Mouse (Mus musculus): ENCODE results near the gene Ggt1.
"Not testable (repeated sequence)": the region's sequence is repeated elsewhere in the genome, so short reads cannot be mapped to it uniquely, and the experiment has no call there.

The Ggt1 gene

DNA sequence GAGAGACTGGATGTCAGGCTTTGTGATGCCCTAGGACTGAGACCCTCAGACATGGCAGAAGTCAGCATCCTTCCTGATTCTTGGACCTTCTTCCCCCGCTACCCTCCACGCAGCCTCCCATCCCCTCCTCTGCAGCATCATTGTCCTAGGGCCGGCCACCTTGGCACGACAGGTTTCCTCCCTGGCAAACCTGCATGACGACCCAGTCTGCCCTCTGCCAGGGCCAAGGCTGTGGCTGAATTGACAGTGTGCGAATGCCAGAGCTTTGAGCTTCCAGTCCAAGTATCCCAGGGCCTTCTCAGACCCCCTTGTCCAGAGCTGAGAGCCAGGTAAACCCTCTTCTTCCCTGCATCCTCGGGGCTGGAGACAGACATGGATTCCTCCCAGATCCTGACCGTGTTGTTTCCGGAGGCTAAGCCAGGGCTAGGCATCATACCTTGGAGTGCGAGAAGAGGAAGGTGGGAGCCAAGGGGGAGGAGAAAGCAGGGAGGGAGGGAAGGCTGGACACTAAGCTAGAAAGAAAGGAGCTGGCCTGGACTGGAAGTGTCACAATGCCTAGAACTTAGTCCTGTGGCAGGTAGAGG, at the start of gene Ggt1:
Ggt1 (plus strand) TSS at position 534 of the 584 bp plus-strand sequence.
- peak; percentile 65 to 74 for DNase-seq

DNA sequence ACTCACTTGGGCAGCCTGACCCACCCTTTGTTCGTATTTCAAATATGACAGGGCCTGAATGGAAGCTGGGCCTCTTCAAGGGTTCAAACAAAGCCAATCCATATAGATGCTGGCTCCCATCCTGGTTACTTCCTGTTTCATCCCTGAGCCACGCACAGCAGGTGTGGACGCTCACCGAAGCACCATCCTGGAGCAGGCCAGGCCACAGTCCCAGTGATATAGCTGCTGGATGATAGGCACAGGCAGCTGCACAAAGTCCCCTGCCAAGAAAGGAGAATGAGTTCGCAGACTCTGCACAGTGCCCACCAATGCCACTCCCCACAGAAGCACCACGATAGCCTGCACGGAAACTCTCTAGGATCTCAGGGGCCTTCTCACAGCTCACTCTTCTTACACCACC, 49.5 kb upstream of the Ggt1 start:
- no peak for DNase-seq

DNA sequence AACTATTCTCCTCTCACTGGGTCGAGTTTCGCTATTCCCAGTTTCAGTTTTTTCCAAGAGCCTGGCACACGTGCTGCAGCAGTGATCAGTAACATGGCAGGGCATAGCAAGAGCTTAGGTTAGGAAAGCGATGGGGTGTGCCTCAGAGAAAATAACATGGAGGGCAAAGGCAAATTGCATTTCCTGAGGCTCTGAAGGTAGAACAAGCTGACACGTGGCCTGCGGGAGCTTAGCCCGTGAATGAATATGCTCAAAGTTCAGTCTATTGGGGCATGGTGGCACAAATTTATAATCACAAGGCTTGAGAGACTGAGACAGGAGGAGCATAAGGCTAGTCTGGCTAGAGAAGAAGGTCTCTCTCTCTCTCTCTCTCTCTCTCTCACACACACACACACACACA, 48.6 kb upstream of the Ggt1 start:
- DNase-seq: no peak

DNA sequence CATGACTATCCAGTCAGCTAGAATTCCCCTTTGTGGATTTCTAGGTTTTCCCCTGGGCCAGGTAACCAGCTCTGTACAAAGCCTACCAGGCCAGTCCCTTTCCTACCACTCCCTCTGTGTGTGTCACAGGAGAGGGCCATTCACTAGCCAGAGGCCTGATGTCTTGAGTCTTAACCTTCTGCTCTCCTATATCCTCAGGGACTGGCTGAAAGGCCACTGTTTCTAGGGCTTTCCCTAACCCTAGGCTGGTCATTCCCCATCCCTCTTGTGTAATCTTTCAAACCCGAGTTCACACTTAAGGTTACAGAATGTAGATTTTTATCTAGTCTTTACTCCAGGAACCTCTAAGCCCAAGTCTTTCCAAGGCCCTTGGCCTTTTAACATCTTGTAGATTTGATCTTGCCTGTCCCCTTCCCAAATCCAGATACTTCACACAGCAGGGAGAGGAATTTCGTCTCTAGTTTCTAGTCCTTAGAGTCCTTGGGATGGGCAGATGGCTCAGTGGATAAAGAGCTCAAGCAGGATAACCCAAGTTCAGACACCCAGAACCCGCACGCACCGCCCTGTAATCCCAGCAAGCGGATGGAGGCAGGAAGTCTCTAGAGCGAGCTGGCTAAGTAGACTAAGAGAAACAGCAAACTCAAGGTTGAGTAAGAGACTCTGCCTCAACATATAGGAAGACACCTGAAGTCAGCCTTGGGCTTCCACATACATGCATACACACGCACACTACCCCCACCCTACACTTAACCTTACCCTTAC, 47.9 kb upstream of the Ggt1 start:
- no peak for DNase-seq

DNA sequence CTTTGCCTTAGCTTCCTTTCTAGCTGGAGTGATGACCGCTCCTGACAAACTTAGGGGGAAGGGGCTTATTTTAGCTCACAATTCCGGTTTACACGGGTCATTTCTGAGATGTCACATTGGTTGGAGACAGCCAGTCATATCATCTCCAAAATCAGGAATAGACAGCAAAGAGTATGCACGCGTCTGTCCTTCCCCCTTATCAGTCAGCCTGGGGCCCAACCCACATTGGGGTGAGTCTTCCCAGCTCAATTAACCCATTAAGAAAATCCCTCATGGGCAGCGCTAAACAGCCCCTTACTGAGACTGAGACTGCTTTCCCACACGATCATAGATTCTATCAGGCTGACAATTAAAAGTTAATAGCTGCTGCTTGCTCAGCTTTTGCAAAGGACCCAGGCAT, 47.0 kb upstream of the Ggt1 start:
- no peak for DNase-seq

DNA sequence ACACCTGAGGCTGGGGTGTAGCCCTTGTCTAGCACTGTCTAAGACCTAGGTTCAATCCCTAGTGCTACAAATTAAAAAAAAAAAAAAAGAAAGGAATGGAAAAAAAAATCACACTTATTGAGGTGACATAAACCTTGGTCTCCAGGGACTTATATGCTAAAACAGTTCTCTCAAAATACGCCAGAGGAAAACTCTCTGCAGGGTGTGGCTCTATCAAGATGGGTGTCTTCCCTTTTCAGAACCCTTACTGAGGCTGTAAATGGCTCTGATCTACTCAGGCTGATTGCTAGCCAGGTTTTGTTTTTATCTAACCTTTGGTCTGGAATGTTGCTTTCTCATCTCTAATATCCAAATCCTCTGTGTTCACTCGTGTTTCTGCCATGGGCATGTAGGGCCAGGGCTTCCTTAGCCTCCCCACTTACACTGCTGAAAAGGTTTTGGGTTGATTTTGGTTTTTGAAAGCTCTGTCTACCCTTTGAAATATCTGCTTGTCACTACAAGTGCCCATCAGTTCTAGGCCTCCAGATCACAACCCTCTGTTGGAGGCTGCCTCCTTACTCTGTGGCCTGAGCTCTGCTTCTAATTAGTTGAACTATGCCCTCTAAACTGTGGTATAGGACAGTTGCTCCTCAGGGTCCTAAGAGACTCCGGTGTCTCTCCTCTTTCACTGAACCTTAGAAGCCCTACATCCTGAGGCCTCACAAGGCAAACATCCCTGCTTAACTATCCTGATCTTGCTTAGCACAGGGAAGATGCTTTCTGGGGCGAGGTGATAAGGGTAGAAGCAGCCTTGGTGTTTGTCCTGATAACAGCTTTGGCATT, 46.0 kb upstream of the Ggt1 start:
- no peak for DNase-seq

DNA sequence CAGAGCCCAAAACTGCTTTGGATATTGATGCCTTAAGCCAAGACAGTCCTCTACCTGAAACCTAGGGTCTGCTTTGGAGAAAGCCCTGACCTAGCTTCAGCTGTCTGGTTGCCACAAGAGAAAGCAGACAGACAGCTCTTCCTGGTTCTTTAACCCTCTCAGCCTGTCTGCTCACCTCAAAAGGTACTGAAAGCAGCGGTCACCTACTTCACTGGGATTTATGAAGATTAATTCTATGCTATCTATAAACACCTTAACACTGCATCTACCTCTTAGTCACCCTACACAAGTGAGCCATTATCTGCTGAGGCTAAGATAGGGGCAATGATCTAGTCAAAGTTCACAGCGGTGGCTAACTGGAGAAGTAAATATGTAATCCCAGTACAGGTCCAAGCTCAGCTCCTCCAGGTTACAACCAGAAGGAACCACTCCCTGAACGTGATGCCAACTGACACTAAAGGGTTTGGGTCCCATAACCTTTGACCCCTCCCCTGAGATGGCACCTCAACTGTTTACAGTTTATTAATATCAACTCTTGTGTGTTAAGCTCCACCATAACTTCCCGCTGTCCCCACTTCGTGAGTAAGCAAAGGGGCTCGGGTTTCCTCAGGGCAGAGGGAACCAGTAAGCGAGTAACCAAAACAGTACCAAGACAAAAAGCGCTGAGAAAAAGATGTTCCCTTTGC, 45.2 kb upstream of the Ggt1 start:
- DNase-seq: no peak

DNA sequence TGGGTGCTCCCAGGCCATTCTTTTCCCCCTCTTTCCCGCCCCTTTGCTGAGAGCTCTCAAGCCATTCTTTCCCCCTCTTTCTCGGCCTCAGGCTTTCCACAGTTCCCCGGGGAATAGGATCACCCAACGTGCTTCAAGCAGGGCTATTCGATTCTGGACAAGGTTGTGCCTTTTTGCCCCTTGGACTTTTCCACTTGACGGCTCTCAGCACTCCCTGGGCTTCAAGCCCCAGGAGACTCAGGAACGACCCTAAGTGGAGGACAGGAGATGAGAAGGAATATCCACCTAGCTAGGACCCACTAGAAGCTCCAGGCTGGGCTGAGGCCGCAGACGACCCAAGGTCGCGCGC, 44.7 kb upstream of the Ggt1 start:
- no peak for DNase-seq

DNA sequence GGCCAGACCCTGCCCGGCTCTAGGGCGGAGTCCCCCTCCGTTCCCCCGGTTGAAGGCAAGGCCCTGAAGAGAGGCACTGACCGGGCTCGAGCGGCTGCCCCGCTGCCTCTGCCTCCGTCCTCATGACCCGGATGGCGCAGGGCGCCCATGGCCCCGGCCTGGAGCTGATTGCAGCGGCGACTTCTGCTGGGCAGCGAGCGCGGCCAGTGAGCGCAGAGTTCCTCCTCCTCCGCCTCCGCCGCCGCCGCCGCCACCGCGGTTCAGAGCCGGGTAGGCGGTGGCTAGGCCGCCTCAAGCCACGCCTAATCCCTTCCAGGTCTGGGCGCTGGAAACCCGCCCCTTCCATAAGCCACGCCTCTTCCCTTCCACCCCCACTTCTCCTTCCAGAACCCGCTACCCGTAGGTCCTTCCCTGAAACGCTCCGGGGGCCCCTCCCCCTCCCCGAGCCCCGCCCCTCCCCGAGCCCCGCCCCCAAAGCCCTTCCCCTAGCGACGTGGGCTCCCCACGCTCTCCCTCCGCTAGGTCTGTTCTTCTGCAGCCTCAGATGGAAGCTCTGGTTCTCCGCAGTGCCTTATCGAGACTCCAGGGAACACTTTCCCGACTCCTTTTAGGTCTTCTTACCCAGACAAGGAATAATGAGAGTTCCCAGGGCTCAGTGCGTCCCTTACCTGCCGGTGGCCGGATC, 44.2 kb upstream of the Ggt1 start, which contains the start of gene Snrpd3:
Snrpd3 (plus strand) TSS at position 479 of the 685 bp plus-strand sequence.
- peak; percentile 90 to 93 for DNase-seq

DNA sequence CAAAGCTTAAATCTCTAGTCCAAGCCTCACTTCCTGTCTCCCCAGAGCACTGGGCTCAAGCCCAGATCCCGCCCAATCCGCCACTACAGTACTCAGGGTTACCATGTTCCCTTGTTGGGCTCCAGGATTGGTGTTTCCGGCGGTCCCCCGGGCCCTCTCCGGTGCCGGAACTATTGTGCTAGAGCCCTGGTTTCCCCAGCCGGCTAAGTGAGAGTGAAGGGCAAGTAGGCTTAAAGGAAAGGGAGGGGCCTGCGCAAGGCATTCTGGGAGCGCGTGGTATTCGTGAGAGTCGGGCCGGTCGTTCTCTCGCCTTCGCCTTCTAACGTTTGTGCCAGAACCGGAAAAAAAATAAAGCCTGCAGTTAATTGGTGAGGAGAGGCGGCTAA, 43.7 kb upstream of the Ggt1 start, which contains the start of gene Gucd1:
Gucd1 (minus strand) TSS at position 215 of the 386 bp plus-strand sequence.
- DNase-seq: peak; percentile 98 to 99

DNA sequence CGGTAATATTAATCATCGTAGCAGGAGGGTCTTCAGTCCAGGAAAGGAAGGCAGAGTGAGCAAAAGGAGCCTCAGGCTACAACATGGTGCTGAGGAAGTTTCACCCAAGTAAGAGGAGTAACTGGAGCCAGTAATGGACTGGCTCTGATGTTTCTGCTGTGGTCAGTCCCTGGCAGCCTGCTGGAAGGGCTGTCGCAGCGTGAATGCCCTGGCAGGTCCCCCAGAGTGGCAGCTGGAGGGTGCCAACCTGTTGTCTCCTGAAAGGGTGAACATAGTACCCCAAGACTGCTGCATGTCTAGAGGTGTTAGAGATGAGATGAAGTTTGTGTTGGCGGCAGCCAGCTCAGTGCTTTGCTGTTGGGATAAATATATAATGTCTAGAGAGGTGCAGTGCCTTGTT, 40.8 kb upstream of the Ggt1 start:
- no peak for DNase-seq

DNA sequence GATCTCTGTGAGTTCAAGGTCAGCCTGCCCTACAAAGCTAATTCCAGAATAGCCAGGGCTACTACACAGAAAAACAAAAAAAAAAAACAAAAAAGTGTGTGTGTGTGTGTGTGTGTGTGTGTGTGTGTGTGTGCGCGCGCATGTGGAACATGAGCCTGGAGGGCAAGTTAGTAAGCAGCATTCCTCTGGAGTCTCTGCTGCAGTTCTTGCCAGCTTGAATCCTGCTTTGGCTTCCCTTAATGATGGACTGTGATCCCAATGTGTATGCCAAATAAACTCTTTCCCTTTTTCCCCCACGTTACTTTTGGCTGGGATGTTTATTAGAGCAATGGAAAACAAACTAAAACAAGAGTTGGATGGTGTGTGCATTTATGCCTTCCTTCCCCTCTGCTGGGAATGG, 39.8 kb upstream of the Ggt1 start:
- no peak for DNase-seq

DNA sequence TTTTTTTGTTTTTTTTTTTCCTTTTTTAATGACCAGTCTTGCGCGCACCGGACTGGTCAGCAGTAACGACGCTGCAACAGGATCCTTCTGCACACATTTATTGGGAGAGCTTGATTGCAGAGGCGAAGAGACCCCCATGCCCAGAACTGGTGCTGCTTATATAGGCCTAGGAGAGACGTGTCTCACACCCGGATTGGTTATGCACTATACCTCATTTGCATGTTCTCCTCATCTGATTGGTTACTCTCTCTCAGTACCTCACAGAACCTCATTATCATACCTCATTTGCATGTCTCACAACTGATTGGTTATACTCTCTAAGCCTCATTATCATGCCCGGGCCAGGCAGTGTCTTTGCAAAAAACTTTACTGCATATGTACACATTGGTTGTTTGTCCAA, 36.0 kb upstream of the Ggt1 start:
- not testable (repeated sequence) for DNase-seq

DNA sequence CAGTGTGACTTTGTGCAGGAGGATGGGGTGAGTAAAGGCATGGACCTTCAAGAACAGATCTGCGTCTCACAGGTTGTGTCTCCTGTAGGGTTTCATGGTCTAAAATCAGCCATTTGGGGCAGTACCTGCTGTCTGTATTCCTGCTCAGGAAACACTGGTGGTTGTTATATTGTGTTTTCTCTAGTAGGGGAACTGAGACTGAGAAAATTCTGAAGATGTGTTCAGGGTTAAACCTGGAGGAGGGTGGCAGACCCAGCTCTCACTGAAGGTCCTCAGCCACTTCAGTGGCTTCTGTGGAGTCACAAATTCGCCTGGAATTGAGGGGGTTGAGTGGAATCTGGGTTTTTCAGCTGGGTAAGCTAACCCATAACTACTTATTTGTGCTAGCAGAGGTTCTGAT, 31.1 kb upstream of the Ggt1 start:
- no peak for DNase-seq

DNA sequence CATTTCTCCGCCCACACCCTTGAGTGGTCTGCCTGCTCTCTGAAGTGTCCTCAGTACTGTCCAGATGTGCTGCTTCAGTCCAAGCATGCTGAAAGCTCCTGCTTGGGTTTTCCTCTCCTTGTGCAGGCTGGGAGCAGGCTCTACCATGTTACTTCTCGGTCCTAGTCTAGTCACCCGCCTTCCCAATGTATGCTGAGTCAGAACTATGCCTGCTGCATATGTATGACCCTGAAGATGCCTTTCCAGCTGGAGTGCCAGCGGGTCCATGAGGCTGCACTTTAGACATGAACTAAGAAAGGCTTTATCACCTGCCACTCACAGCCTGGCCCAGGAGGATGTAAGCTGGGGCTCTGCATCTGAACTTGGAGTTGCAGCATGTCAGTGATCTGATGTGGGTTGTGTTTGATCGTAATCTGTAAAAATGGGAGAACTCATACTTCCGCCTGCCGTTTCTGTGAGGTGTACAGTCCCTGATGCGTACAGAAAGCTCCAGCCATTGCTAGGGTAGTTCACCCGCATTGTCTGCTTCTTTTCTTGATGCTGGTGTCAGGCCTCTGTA, 29.8 kb upstream of the Ggt1 start:
- no peak for DNase-seq

DNA sequence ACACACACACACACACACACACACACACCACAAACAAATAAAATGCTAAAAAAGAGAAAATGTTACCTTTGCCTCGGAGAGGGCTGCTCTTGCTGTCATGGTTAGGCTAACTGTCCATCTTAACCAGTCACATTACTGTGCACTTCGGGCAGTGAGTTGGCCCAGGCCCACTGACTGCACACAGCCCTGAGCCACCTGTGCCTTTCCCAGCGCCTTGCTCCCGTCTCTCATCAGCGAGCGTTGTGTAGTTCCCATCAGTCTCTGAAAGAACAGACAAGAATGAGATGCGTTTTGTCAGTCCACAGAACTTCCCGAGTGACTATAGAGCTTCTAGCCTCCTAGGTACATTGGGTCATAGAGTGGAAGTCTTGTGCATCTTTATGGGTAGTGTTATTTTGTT, 27.2 kb upstream of the Ggt1 start:
- DNase-seq: no peak

DNA sequence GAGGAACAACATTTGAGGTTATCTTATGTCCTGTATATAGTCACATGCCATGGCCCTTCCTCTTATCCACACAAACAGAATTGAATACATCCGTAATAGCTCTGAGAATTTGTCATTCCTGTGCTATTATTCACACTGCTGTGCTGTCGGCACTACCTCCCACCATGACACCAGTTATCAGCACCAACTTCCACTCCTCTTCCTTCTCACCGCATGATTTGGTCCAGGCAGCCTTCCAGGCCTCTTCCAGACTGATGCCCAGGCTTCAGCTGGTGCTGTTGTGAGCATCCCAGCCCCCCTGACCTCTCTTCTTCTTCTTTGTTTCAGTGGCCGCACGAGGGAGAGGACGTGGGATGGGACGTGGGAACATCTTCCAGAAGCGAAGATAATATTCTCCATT, 26.5 kb upstream of the Ggt1 start:
- peak; percentile 75 to 83 for DNase-seq

DNA sequence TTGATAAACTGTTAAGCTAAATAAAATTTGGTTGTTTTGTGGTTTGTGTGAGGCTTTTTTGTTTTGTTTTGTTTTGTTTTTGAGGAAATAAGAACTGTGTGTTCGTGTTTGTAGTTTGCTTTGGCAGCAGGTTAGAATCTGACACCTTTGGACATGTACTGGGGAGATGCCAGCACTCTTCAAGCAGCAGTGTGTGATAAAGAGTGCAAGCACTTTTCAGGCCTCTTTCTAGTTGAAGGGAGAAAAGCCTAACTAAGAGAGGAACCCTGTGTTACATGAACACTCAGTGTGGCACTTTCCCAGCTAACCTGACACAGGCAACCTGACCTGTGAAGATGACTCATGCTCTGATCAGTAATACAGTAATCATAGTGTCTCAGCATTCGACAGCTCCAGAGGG, 26.0 kb upstream of the Ggt1 start:
- DNase-seq: no peak

DNA sequence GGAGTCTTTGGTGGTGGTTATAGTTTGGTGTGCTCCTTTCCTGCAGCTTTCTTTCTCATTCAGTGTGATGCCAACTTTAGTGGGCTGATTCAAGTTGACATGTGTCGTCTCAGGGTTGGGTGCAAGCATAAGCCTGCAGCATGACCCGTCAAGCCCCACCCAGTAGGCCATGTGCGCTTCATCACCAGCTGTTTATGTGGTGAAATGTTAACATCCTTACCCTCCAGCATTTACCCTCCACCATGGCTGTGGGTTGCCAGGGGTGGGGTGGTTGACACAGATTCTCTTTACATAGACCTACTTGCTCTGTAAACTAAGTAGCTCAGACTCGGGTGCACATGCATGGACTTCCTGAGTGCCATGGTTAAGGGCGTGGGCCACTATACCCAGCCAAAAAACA, 25.3 kb upstream of the Ggt1 start:
- DNase-seq: no peak

DNA sequence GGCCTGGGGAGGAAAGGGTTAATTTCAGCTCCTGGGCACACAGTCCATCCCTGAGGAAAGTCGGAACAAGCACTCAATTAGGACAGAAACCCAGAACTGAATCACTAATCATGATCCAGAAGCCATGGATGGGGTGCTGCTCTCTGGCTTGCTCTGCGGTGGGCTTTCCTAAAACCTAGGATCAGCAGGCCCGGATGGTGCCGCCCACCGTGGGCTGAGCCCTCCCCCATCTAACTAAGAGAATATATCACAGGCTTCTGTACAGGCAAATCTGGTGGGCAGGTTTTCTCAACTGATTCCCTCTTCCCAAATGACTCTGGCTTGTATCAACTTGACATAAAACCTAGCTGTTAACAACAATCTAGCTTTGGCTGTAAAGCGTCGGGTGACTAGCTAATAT, 13.5 kb upstream of the Ggt1 start:
- DNase-seq: no peak

DNA sequence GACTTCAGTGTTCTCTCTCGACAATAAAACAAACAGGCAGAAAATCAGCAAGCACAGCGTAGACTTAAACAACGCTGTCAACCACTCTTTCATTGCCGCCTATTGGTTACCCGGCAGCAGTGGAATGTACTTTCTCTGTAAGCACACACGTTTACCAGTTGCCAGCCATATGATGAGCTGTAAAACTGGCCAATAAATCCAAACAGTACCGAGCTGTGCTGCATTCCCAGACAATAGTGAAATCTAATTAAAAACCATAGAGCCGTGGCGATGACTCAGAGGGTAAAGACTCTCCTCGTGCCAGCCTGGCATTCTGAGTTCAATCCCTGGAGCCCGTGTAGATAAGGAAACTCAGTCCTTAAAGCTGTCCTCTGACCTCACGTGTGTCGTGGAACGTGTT, 12.9 kb upstream of the Ggt1 start:
- no peak for DNase-seq

DNA sequence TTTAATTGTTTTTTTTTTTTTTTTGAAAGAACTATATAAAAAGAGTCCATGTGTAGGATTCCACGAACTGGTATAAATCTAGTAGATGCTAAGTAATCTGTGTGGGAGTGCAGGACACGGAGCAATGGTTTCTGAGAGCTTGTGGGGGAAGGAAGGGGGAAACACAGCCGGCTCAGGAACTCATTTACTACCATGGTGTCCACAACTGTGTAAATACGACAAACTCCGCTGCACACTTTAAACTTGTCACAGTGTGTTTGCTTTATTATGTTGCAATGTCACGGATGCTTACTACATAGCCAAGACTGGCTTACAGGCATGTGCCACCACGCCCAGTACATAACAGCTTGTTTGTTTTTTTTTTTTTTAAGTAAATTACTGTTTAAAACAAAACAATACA, 11.5 kb upstream of the Ggt1 start:
- DNase-seq: no peak
